Mouse (Mus musculus) kidney, postnatal 25 days (tissue): Measurements from ENCODE around the gene Cdh26.

Source experiments
- DNase-seq, 2 experiments: peaks; one replicate each; pipeline ENCODE4 v3.0.0; 2021; ENCODE audit warnings: mixed read lengths in 2 of 2

The Cdh26 gene

DNA sequence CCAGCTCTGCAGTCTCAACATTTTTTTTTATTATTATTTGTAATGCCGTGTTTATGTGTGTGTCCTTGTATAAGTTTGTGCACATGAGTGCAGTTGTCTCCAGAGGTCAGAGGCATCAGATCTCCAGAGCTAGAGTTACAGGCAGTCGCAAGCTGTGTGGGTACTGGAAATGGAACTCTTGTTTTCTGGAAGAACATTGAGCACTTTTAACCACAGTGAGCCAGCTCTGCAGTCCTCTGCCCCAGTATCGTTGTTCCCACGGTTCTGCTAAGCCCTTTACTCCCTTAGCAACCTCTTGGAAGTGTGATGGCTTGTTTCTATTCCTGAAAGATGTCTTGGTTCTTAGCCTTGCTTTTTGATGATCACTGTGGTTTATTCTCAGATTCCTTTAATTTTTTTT, 19.1 kb downstream of the Cdh26 start:
- DNase-seq, result no peak

DNA sequence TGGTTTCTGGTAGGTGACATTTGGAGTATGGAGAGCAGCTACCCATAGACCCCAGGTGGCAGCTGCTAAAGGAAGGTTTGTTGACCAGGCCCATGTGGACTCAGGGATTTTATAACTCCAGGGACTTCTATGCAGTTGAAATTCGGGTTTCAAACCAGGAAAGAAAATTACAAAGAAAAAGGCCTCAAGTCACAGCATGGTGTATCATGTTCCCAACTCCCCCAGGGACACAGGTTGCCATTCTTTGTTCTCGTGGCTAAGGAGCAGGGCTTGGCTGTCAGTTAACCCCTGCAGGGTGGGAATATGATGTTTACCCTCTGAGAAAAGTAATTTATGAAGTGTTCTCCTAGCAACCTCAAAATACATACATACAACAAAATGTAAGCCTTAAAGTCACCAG, 19.9 kb downstream of the Cdh26 start:
- no peak for DNase-seq

DNA sequence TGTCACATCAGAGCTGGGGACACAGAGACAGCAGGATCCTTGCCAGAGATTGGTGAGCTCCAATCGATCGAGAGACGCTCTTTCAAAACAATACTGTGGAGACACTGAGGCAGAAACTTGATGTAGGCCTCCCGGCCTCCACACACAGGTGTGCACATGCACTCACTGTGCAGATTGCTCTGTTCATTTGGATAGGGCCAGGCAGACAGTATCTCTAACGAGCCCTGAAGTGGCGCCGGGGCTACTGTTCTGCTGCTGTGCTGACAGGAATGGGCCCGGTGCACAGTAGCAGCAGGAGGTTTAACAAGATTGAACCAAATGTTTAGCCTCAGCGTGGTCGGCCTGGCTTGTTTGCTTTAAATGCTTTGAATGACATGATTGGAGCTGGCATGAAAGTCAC, 20.6 kb downstream of the Cdh26 start:
- DNase-seq, result no peak

DNA sequence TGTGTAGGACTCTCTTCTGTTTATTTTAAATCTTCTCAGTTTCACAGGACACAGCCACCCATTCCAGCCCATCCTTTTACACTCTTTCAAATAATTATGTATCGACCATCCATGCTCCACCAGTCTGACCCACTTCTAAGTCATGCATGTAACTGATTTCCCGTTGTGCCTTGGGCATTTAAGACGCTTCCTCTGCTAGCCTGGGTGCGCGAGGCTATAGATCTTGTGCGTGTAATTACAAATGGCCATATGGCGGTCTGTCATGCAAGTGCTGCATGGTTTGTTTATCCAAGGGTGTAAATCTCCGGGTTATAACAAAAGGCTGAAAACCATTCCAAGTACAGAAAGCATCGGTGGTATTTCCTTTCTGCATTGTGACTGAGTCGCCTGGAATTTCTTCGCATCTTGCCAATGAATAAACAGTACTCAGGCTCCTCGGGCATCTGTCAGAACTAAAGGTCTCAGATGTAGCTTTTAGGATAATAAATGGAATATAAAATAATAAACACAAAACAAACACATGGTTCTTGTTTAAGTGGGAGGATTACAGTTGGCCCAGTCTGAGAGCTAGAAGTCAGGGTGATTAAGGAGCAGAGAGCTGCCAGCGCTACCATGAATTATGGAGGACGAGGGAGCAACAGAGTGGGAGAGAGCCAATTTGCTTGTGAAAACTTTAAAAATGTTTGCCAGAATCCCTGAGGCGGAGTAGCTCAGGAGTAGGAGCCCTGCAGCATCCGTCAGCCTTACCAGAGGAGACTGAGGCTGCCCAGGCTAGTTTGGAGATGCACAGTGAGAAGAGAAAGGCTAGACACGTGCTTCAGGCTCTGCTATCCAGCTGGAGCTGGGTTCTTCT, 24.6 kb downstream of the Cdh26 start:
- peak in 1 of 2 experiments; percentile 5 for DNase-seq

DNA sequence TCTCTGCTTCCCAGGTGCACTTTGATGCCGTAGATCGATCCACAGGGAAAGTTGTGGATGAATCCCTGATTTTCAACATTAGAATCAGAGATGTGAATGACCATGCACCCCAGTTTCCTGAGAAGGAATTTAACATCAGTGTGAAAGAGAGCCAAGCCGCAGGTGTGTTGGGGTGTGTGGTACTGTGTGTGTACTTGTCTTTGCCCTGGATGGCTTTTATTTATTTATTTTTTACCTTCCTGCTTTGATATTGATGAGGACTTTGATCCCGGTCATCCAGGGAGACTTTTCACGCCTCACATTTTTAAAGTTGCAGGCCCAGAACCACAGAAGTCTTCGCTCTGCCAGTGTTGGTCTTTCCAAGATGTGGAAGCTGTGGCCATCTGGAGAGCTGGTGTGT, 27.1 kb downstream of the Cdh26 start:
- no peak for DNase-seq

DNA sequence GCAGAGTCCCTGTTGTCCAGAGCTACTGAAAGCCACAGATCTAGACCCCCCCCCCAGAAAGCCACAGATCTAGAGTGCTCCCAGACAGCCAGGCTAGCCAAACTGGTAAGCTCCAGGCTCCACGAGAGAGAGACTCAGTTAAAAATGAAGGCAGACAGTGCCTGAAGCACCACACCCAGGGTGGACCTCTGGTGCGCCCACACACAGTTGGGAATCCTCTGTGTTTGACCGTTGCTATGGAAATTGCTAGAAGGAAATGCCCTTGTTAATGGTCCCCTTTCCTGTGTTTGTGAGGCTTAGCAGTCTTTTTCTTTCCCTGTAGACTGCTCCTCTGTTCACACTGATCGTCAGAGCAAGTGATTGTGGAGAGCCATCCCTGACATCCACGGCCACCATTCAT, 30.0 kb downstream of the Cdh26 start:
- DNase-seq, result no peak

DNA sequence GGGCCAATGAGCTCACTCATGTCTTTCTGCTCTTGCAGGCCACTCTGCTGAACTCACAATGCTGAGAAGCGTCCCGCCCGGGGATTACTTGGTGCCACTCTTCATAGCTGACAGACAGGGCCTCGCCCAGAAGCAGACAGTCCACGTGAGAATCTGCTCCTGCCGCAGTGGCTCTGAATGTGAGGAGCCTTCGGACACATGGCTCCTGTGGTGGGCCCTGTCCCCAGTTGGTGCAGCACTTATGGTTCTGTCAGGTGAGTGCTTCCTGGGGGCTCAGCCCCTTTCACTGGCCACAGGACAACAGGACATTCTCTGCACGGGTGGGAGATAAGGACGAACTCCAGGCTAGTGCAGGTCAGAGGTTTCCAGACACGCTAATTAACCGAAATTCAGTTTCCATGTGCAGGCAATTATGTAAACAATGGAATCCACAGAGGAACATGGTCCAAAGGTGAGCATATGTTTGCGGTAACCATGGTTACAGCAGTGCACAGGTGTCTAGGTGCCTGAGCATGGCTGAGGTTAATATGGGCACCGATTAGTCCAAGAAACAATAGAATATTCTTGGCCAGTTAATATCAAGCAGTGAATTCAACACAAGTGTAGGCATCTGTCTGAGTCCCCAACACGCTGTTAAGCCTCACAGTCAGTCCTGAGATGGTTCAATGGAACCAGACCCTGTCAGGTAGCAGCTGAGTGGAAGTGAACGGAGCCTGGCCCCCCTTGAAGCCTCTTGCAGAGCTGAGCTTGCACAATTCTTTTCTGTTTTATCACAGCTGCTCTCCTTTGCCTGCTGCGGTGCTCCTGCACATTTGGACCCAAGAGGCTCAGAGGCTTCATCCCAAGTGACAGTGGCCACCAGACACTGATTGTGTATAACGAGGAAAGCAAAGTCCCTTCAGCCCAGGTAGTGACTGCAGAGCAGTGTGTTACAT, 41.5 kb downstream of the Cdh26 start:
- DNase-seq, result no peak

DNA sequence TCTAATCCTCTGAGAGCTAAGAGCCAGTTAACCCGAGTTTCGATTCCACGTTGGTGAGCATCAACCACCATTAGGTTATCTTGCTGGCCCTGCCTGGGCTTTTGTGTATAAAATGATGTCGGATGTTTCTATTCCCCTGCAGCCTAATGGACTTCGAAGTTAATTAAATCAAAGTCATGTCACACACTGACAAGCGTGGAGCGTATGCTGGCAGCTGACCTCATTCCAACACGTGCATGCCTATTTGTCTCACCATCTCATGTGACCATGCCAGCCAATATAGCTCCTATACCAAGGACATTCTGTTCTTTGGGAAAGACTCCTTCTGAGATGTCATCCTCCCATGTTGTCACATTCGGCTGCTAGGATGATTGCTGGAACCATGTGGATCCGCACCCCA, 43.6 kb downstream of the Cdh26 start:
- DNase-seq, result no peak

DNA sequence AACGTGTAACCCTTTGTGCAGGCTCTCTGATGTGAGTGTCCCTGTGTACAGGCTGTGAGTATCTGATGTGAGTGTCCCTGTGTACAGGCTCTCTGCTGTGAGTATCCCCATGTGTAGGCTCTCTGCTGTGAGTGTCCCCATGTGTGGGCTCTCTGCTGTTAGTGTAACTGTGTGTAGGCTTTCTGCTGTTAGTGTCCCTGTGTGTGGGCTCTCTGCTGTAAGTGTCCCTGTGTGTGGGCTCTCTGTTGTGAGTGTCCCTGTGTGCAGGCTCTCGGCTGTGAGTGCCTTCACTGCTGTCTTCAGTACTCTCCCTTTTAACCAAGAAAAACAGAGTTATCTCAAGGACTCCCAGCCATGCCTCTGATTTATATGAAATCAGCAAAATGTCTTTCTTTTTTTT, 46.9 kb downstream of the Cdh26 start:
- DNase-seq, result no peak

DNA sequence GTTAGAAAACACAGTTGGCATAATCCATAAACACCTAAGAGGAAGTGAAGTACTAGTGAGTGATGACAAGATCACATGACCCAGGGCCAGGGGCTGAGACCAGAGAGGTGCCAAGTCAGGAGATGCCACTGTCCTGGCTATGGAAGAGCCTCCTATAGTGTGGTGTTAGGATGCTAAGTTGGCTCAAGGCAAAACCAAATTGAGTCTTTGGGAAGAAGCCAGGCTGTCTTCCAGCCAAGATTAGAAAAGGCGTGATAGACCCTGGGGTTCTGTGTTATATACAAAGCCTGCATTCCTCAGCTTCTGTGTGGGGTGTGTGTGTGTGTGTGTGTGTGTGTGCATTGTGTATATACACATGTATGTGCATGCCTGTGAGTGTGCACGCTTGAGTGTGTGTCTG, 48.7 kb downstream of the Cdh26 start:
- no peak for DNase-seq

DNA sequence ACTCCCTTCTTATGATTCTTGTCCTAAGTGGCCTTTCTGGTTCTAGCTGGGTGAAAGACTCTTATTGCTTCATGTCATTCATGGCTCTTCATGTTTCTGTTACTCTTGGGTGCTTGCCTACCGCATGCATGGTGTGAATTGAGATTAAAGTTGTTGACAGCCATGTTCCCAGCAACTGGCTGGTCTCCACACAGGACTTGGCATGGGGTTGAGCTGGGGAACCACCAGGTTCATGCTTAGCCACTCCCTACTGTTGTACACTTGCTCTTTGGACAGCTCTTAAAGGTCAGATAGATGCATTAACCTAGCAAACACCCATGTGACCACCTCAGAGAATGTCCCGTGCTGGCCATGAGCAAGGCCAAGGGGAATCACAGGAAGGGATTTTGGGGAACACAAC, 50.6 kb downstream of the Cdh26 start:
- no peak for DNase-seq

DNA sequence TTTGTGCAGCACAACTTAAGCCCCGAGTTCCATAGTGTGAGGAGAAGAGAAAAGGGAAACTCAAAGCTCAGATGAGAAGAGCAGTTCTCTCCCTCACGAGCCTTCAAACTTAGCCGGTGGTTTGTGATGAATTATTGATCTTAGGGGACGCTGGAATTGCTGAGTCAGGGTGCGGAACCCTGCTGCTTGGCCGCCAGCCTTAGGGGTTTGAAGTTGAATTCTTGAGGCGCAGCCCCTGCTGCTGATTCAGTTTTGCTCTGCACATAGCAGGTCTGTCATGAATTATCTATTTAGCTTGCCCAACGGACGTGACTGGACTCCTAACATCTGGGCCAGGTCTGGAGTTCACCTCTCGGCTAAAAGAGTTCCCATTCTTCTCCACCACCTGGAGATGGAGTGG, 53.1 kb downstream of the Cdh26 start:
- no peak for DNase-seq

DNA sequence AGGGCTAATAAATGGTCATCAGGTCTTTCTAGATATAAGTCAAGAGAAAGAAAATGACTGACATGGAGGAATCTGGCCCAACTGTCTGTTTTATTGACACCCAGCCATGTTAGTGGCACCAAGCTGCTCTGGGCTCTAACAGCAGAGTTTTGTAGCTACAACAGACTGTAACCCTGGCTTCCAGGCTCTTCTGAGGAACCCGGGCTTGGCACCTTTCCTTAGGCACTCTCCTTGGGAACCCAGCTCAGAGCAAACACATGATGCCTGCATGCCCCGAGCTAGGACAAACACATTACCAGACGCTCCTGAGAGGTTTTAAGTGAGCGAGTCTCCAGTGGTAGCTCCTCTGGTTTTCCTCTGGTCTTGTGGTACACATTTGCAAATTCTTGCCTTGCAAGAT, 57.9 kb downstream of the Cdh26 start:
- DNase-seq, result no peak

DNA sequence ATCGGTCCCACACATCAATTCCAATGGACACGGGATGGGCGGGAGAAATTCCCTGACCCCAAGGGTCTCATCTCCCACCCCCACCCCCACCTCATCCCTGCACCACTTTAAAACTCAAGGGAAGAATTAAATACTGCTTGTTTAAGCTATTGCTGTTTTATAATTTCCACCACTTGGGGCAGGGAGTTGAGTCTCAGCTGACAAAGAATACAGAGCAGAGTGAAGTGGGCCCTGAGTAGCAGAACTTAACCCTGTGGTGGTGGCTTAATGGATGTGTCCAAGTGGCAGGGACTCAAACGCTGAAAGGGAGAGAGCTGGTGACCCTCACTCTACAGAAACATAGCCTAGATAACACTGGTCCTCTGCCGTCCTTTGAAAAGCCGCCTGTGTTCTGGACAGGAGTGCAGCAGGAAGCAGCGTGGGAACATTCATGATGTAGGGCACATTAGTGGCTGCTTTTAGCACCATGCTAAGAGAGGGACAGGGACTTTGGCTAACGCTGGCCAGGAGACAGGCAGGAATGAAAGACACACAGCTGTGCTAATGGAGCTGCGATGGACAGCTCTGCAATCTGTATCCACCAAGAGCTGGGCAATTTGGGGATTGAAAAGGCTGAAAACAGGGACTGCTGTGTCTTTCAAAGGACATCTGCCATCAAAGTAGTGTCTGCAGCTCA, 60.1 kb downstream of the Cdh26 start:
- DNase-seq, result no peak

DNA sequence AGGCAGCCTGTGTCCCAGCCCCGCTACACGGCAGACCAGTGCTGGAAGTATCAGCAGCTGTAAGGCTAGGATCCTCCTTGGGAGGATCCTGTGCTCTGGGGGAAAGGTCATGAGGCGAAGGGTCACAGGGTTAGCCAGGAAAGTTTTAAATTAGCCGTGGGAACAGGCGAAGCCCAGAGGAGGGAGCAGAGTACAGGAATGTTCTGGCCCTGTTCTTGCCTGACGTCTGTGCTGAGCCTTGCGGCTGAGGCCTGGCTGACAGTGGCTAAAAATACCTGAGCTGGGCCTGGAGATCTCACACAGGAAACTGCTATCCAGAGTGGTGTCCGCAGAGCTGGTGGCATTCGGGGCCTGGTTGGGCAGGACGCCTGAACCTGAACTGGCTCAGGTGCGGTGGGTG, 63.7 kb downstream of the Cdh26 start:
- peak; percentile 62 to 88 for DNase-seq

DNA sequence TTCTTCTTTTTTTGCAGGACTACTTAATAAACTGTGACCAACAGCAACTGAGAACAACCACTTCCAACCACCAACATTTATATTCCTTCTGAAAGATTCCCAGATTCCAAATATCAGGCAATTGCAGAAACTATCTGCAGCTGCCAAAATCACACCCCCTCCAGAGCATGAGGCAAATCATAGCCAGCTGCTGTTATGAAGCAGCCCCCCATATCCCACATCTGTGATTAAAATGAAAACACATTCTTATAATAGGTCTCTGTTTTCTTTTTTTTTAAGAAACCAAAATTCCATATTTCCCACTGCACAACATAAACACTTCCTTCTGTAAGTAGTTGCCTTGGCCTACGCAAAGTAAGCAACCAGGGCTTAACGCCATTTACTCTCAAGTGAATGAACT, 65.5 kb downstream of the Cdh26 start:
- no peak for DNase-seq

DNA sequence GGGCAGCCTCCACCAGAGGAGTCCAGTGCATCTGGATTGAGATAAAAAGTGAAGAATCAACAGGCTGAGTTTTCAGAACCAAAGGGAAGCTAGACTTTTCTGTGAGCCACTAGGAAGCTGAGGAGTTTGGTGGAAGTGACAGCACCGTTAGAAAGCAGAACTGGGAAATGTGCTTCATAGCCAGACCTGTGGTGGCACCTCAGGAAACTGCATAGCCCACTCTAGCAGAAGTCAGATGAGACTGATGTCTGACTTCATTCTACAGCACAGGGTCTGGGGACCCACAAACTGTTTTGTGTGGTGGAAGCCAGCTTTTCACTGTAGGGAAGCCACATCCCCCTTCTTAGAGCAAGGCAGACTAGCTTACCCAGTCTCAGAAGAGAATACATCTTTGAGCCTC, 67.6 kb downstream of the Cdh26 start:
- no peak for DNase-seq

DNA sequence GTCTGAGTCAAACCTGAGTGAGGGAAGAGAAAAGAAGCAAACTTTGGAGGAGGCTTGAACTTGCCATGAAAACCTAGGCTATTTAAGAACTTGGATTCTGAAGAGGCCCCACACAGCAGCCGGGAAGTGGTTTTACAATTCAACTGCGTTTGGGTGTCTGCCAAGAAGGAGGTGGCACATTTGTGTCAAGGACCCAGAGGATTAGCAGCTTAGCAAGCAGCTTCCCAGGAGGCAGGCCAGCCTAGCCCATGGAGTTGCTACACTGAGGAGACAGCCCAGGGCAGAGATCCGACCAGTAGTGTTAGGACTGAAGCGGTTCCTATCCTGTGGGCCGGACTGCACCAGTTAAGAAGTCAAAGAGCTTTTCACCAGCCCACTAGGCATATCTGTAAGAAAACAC, 68.1 kb downstream of the Cdh26 start:
- DNase-seq, result peak; percentile 49 to 57

DNA sequence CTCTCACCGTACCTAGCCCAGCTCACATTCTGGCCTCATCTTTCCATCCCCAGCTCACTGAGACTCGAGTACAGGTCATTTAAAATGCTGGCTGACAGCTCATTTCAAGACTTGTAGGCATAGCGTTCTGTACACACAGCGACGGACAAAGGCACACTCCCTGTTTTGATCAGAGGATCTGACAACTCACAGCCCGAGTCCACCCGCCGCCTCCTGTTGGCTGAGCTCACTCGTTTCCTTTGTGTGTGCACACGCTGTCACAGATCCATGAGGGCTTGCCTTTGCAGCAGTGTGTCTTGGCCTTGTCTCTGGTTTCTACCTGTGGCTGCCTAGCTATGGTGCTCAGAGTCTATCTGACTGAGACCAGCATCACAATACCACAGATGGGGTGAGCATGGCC, 72.1 kb downstream of the Cdh26 start:
- no peak for DNase-seq

DNA sequence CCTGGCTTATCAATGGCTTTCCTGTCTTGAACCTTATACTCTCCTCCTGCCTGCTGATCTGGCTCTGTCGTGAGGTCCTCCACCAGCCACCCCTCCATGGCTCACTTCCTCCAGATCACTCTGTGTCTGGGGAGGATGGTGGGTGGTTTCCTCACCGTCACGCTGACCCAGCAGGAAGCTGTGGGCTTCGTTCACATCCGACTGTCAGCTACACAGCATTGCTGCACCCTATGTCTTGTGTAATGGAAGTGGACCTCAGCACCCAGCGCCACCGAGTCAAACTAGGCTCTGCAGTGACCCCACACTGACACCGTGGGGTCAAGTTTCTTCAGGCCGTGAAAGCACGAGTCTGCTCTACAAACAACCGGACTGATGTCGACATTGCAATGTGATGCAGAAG, 75.7 kb downstream of the Cdh26 start:
- no peak for DNase-seq

DNA sequence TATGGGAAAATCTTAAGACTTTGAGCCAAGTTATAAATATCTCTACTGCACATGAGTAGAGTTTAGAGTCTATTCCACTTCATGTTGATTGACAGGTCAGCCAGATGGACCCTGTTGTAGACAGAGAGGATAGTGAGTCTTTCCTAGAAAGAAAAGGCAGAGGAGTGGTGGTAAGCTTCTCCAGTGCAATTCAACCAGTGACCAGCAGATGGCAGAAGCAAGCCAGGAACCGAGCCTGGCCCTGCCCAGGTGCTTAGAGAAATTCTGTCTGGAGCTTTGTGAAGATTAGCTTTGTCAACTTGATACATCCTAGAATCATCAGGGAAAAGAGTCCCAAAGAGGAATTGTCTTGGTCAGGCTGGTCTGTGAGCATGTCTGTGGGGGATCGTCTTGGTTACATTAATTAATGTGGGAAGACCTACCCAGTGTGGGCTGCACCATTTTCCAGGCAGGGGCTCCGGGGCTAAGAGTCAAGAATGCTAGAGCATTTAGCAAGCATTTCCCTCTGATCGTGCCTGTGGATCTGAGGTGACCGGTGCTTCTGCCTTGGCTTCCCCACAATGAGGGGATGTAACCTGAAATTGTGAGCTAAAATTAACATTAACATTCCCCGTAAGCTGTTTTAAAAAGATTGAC, 77.2 kb downstream of the Cdh26 start:
- peak; percentile 50 to 82 for DNase-seq

DNA sequence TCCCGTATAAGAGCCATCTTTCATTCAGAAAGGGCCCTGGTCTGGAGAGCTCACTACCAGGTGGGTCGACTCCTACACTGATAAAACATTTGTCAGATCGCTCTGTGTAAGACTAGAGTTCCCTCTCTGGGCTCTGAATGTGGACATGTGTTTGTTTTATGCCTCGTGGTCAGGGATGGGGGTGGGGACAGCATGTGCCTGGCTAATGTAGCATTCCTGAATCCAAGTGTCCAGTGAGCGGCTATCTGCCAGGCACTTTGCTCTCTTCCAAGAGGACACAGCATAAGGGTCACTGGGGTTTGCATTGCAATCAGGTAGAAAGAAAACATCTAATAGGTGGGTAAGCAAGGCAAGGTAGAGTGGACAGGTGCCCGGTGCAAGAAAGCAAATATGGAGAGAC, 77.9 kb downstream of the Cdh26 start:
- DNase-seq, result no peak

DNA sequence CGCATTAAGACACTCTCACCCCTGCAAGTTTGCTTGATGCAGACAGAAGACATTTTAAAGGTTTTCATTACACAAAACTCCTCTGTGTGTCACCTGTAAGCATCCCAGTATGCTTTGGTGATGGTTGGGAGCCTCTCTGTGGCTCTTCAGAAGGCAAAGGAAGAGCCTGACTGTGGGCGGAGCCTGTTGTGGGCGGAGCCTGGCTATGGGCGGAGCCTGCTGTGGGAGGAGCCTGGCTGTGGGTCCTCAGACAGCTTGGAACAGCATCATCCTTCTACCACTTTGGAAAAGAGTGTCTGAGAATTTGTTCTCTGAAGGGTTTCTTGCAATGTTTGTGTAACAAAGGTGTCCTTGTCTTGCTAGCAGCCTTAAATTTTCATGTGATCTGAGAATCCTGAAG, 82.7 kb downstream of the Cdh26 start:
- no peak for DNase-seq
